Mouse (Mus musculus): ENCODE measurements around the gene Dlgap3. TPM values are rescaled to one million over a fixed set of nuclear protein-coding genes. Genes with fewer than 3 reads are reported as not detected.

Dlgap3 gene
- polyA plus RNA-seq, 1 experiment, result 163 TPM

- DNase-seq (ENCODE audit: extremely low spot score in 1 of 2, low spot score in 1 of 2), result no peak
Measured at GRCm38 (mm10) chr4:127215103-127215502, 46.1 kb downstream of the Dlgap3 start.

- no peak for DNase-seq (ENCODE audit: extremely low spot score in 1 of 2, low spot score in 1 of 2)
Measured at GRCm38 (mm10) chr4:127215799-127216198, 46.8 kb downstream of the Dlgap3 start.

DNA sequence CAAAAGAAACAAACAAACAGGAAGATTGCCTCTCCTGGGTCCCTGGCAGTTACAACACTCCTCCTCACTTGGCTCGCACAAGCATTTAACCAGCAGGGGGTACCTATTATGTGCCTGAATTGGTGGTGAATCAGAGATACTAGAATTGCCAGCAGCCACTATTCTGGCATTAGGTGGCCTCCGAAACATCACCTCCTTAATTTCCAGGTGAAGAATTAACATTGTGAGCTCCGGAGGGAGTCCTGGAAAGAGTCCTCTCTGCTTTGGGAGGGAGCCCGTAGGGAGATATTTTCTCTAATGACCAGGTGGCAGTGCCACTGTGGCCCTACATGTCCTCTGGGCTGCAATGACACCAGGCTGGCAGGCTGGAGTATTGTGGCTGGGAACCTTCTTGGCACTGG lies 47.2 kb downstream of the Dlgap3 start:
- DNase-seq (ENCODE audit: extremely low spot score in 1 of 2, low spot score in 1 of 2), result no peak

GRCm38 (mm10) chr4:127217048-127217447 lies 48.0 kb downstream of the Dlgap3 start:
- no peak for DNase-seq (ENCODE audit: extremely low spot score in 1 of 2, low spot score in 1 of 2)

GRCm38 (mm10) chr4:127223291-127223690 lies 54.3 kb downstream of the Dlgap3 start:
- DNase-seq (ENCODE audit: extremely low spot score in 1 of 2, low spot score in 1 of 2), result no peak

DNA sequence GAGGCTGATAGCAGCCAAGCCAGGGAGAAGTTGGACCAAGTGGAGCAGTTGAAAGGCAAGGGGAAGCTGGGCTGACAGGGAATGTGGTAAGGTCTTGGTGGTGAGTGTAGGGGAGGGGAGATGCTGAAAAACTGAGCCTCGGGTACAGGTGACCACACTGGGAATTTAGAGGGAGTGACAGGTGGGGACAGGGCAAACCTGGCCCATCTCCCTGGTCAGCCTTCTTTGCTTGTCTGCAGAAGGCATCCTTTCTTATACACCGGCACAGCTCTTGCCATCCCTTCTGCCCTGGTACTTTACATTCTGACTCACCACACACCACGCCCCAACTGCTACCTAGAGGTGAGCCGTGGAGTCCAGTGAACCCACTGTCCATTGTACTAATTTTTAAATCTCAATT lies 54.8 kb downstream of the Dlgap3 start:
- DNase-seq (ENCODE audit: extremely low spot score in 1 of 2, low spot score in 1 of 2), result no peak

DNA sequence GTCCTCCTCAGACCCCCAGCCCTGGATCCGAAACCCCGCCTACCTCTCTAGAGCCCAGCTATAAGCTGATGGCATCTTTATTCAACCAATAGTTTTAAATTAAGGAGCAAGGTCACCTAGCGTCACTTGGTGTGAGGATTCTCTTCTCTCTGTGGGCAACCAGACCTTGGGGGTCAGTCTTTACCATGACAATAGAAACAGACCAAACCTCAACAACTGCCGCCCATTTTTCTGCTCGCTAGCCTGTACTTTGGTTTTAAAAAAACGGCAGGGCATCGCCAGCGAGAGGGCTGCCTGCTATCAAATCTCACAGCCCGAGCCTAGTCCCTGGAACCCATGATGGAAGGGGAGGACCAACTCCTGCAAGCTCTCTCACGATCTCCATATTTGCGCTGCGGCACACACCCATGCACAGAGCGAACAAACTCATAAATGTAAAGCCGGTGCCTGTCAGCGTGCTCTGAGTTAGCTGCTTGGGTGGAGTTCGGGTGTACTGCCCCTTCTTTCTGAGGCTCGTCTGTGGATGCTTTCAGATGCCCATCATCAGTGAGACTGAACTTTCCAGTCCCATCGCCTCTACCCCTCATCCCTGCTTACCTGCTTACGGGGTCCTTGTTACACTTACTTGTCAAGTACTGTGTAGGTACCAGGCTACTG lies 55.6 kb downstream of the Dlgap3 start:
- no peak for DNase-seq (ENCODE audit: extremely low spot score in 1 of 2, low spot score in 1 of 2)

DNA sequence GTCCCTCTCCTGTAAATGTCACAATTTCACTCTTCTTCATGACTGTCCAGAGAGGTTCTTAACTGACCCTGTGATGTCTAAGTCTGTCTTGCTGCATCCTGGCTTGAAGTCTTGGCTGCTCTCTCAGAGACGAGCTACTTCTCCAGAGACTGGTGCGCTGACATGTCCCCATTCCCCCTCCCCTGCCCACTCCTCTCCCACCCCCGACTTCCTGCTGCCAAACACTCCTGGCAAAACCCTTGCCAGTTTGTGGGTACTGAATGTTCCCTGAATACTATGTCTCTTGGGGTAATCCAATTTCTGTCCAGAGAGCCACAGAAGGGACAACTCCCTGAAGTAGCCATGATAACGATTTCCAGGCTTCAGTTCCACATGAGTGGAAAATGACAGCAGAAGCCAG lies 57.1 kb downstream of the Dlgap3 start:
- no peak for DNase-seq (ENCODE audit: extremely low spot score in 1 of 2, low spot score in 1 of 2)

DNA sequence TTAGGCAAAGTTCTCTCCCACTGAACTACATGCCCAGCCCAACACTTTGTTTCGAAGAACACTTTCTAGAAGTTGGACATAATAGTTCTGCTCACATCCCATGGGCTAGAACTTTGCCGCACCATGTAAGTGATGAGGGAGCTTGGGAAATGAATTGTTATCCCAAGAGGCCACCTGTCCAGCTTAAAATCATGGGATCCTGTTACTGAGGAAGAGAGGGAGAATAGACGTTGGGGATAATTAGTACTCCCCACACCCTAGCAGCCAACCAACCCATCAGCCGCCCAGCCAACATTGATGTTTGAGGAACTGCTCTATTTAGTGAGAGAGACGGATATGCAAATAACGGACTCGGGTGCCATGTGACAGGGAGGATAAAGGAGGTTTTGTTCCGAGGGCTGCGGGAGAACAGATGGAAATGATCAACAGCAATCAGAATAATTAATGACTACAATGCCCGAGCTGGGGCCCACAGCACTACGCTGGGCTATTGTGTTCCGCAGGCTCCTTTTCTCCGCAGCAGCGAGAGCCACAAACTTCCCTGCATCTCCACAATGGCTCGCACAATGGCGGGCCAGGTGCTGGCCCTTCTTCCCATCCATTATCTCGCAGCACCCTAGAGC lies 58.2 kb downstream of the Dlgap3 start:
- no peak for DNase-seq (ENCODE audit: extremely low spot score in 1 of 2, low spot score in 1 of 2)

- peak; percentile 72 to 90 for DNase-seq (ENCODE audit: extremely low spot score in 1 of 2, low spot score in 1 of 2)
Measured at GRCm38 (mm10) chr4:127232028-127232427, 63.0 kb downstream of the Dlgap3 start.

DNA sequence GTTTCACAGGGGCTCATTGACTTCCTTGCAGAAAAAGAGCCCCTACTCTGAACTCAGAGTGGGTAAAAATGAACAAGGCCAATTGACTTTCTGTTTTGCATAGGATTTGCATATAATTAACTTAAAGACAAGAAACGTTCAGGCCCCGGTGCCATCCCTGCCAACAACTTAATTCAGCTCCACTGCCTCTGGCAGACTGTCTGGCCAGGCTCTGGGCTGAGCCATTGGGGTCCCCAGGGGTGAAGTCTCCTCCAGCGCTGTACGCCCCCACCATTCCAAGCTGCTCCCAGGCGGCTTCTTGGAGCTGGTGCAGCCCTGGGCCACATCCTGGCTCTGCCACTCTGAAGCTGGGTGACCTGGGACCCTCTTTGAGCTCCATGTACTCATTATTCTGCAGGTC lies 63.5 kb downstream of the Dlgap3 start:
- no peak for DNase-seq (ENCODE audit: extremely low spot score in 1 of 2, low spot score in 1 of 2)

DNA sequence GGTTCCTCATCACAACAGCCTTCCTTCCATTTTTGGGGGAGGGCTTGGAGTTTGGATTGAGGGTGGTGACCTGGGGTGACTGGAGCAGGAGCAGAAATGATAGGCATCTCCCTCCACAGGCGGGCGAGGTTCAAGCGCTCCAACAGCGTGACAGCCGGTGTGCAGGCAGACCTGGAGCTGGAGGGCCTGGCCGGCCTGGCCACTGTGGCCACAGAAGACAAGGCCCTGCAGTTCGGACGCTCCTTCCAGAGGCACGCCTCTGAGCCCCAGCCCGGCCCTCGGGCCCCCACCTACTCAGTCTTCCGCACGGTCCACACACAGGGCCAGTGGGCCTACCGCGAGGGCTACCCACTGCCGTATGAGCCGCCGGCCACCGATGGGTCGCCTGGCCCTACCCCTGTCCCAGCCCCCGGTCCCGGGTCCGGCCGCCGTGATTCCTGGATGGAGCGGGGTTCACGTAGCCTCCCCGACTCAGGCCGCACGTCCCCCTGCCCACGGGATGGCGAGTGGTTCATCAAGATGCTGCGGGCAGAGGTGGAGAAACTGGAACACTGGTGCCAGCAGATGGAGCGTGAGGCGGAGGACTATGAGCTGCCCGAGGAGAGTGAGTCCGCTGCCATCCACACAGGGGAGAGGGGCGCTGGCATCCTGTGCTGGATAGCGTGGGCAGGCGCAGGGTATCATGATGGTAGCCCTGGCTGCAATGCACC lies 64.6 kb downstream of the Dlgap3 start:
- DNase-seq (ENCODE audit: extremely low spot score in 1 of 2, low spot score in 1 of 2), result no peak

DNA sequence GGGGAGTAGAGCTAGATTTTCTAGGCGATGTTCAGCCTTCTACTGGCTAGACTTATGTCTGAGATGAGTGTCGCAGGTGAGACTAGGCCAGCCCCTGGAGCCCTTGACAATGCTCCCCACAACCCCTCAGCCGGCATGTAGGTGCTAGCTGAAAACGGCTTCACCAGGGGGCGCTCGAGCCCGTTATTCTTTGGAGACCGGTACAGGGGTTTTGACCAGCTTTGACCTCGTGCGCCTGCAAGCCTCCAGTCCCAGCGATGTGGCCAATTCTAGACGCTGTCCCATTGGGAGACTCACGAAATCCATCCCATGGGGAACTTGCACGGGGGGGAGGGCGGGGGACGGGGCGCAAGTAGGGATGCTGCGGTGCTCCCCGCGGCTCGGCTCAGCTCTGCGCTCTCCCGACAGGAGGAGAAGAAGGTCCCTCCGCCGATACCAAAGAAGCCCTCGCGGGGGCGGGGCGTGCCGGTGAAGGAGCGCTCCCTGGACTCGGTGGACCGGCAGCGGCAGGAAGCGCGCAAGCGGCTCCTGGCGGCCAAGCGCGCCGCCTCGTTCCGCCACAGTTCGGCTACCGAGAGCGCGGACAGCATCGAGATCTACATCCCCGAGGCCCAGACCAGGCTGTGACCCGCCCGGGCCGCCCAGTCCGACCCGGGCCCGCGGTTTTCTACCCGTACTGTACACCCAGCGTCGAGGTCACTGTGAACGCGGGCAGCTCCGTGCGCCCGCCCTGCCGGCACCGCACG lies 66.9 kb downstream of the Dlgap3 start:
- DNase-seq (ENCODE audit: extremely low spot score in 1 of 2, low spot score in 1 of 2), result peak in 1 of 2 experiments; percentile 91

GRCm38 (mm10) chr4:127236631-127237030 lies 67.6 kb downstream of the Dlgap3 start:
- DNase-seq (ENCODE audit: extremely low spot score in 1 of 2, low spot score in 1 of 2), result no peak

- DNase-seq (ENCODE audit: extremely low spot score in 1 of 2, low spot score in 1 of 2), result no peak
Measured at GRCm38 (mm10) chr4:127237271-127237670, 68.3 kb downstream of the Dlgap3 start.

- no peak for DNase-seq (ENCODE audit: extremely low spot score in 1 of 2, low spot score in 1 of 2)
Measured at GRCm38 (mm10) chr4:127242696-127243095, 73.7 kb downstream of the Dlgap3 start.

GRCm38 (mm10) chr4:127243552-127243951 lies 74.5 kb downstream of the Dlgap3 start, which contains the start of gene Smim12:
Smim12 (plus strand) TSS chr4:127243784.
- DNase-seq (ENCODE audit: extremely low spot score in 1 of 2, low spot score in 1 of 2), result peak; percentile 94 to 100

DNA sequence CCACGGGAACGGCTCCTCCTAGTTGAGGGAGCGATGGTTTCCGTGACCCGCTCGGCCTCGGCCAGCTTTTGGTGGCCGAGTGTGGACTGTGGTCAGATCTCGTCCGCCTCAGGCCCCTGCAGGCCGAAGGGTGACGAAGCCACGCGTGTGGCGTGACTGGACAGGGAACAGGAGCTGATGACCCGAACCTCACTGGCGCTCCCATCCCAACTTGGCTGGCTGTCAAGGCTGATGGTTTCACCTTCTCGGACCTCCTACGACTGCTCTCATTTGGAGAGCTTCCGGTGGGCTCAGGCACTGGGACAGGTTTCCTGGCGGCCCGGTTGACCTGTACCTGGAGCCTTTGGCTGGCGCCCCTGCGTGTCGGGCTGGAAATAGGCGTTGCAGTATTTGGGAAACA lies 74.9 kb downstream of the Dlgap3 start:
- DNase-seq (ENCODE audit: extremely low spot score in 1 of 2, low spot score in 1 of 2), result no peak

- peak; percentile 92 to 100 for DNase-seq (ENCODE audit: extremely low spot score in 1 of 2, low spot score in 1 of 2)
Measured at GRCm38 (mm10) chr4:127249701-127250349, 80.8 kb downstream of the Dlgap3 start.

- DNase-seq (ENCODE audit: extremely low spot score in 1 of 2, low spot score in 1 of 2), result no peak
Measured at GRCm38 (mm10) chr4:127251963-127252585, 83.1 kb downstream of the Dlgap3 start.

Measured in frontal cortex, adult 2 months (tissue).